Mouse (Mus musculus): ENCODE results near the gene Tesc.

DNA sequence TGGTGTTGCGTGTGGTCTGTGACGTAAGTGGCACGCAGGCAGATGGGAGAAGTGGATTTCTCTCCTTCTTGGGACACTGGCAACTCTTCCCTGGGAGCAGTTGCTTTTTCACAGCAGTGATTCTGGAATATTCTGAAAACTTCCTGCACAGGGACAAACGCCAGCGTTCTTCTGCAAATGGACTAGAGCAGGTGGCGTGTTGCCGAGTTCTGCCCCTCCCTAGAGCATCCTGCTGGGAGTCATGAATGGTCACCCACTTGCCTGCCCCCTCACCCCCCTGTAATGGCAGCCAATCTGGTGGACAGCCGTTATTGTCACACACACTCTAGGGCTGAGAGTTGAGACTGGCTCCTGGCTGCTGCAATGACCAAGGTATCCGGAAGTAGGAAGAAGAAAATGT is 32.1 kb downstream of the Tesc start:
- TF ChIP-seq CTCF (IDR thresholded peaks at IDR 0.05; ENCODE audit: borderline replicate concordance, control insufficient read depth, extremely low read depth, insufficient read depth, low read length, poor library complexity) (no peak), POLR2A (IDR thresholded peaks at IDR 0.05; ENCODE audit: control insufficient read depth, extremely low read depth, insufficient read depth, low read length, poor library complexity) (no peak)
